Mouse (Mus musculus) neural tube, postnatal 0 days (tissue): ENCODE measurements around the gene Zfp933. TPM values are rescaled to one million over a fixed set of nuclear protein-coding genes. Genes with fewer than 3 reads are reported as not detected.

Experiments
- polyA plus RNA-seq: library from polyadenylated mRNA; unstranded; fragments of >200 nt; fragmentation: Nextera tagmentation; extraction: Ambion mirVana; gene quantifications from 2 replicates; pipeline ENCODE4 v1.2.1, GENCODE M21; 2015

Zfp933 gene
- 4.8 and 7.8 TPM in 2 replicates for polyA plus RNA-seq

GRCm38 (mm10) chr4:147847614-147848583 is at the start of gene Zfp933:
TSS of gene Zfp933 (minus strand) at chr4:147848366.

GRCm38 (mm10) chr4:147868450-147869031 is 20.4 kb upstream of the Zfp933 start, which contains the start of the genes Miip and Fv1:
TSS of gene Miip (minus strand) at chr4:147868816.
TSS of gene Fv1 (plus strand) at chr4:147868979.

GRCm38 (mm10) chr4:147809292-147809965 is 38.7 kb downstream of the Zfp933 start, which contains the start of gene Zfp984:
TSS of gene Zfp984 (minus strand) at chr4:147809788.

Other genes with a start within 250 kb of the Zfp933 start
- gene Zfp979, start 205.9 kb downstream of the Zfp933 start, polyA plus RNA-seq, result 2.4 and 2.6 TPM in 2 replicates
- gene Zfp534, start 145.8 kb downstream of the Zfp933 start, polyA plus RNA-seq, result not detected in 2 replicates
- 3.4 and 3.8 TPM in 2 replicates for gene Zfp984, start 38.6 kb downstream of the Zfp933 start, polyA plus RNA-seq
- 27.0 and 36.2 TPM in 2 replicates for gene Miip, start 20.4 kb upstream of the Zfp933 start, polyA plus RNA-seq
- 4.6 and 4.9 TPM in 2 replicates for gene Fv1, start 20.6 kb upstream of the Zfp933 start, polyA plus RNA-seq
- 68.9 and 75.8 TPM in 2 replicates for gene Mfn2, start 56.3 kb upstream of the Zfp933 start, polyA plus RNA-seq
- gene Plod1, start 88.4 kb upstream of the Zfp933 start, polyA plus RNA-seq, result 27.5 and 31.0 TPM in 2 replicates
- gene 2510039O18Rik, start 92.5 kb upstream of the Zfp933 start, polyA plus RNA-seq, result 13.4 and 16.0 TPM in 2 replicates
- 0.40 and 0.83 TPM in 2 replicates for gene Nppb, start 137.4 kb upstream of the Zfp933 start, polyA plus RNA-seq
- 2.5 and 3.0 TPM in 2 replicates for gene Nppa, start 152.4 kb upstream of the Zfp933 start, polyA plus RNA-seq
- gene Clcn6, start 190.5 kb upstream of the Zfp933 start, polyA plus RNA-seq, result 21.0 and 23.1 TPM in 2 replicates
- 13.7 and 14.7 TPM in 2 replicates for gene Mthfr, start 190.7 kb upstream of the Zfp933 start, polyA plus RNA-seq
- gene Agtrap, start 239.7 kb upstream of the Zfp933 start, polyA plus RNA-seq, result 8.4 and 9.7 TPM in 2 replicates